Mouse (Mus musculus) liver, embryonic 11.5 days (tissue): ENCODE results near the gene Ly6c1. TPM values are rescaled to one million over a fixed set of nuclear protein-coding genes. Genes with fewer than 3 reads are reported as not detected.
"Not testable (repeated sequence)": the region's sequence is repeated elsewhere in the genome, so short reads cannot be mapped to it uniquely, and the experiment has no call there.

ENCODE experiments used
- ATAC-seq: fragments of 200-750 bp; cut with Nextera tagmentation; replicated peaks from 2 replicates; pipeline ENCODE4 v1.8.0; 2017; ENCODE audit warnings: moderate number of reproducible peaks, mild to moderate bottlenecking, moderate TSS enrichment, moderate library complexity; ENCODE audit not compliant: low FRiP score
- DNase-seq: peaks from one replicate; pipeline ENCODE4 v3.0.0-alpha.2; 2017; ENCODE audit warnings: low spot score
- H3K27ac ChIP-seq: fragments of 300-500 bp; sonication (generic); 2 replicates; pipeline ENCODE4 v1.5.1; 2014; ENCODE audit warnings: mild to moderate bottlenecking, low read depth, low read length, control low read depth
- H3K27me3 ChIP-seq: fragments of 300-500 bp; sonication (generic); replicated peaks from 2 replicates; pipeline ENCODE4 v1.6.1; 2014; ENCODE audit warnings: low read length, mixed read lengths; ENCODE audit not compliant: control insufficient read depth, insufficient read depth
- H3K36me3 ChIP-seq: fragments of 300-500 bp; sonication (generic); 2 replicates; pipeline ENCODE4 v1.6.1; 2014; ENCODE audit warnings: mild to moderate bottlenecking, low read length, moderate library complexity, mixed read lengths; ENCODE audit not compliant: control insufficient read depth, insufficient read depth
- H3K4me1 ChIP-seq: fragments of 300-500 bp; sonication (generic); replicated peaks from 2 replicates; pipeline ENCODE4 v1.6.1; 2014; ENCODE audit warnings: low read length, mixed read lengths; ENCODE audit not compliant: control insufficient read depth, insufficient read depth
- H3K4me2 ChIP-seq: fragments of 300-500 bp; sonication (generic); 2 replicates; pipeline ENCODE4 v1.6.1; 2014; ENCODE audit warnings: mild to moderate bottlenecking, control low read depth, moderate library complexity
- H3K4me3 ChIP-seq: fragments of 300-500 bp; sonication (generic); 2 replicates; pipeline ENCODE4 v1.5.1; 2014; ENCODE audit warnings: low read depth, low read length, control low read depth
- H3K9ac ChIP-seq: fragments of 300-500 bp; sonication (generic); 2 replicates; pipeline ENCODE4 v1.6.1; 2014; ENCODE audit warnings: low read depth, low read length, control low read depth
- H3K9me3 ChIP-seq: fragments of 300-500 bp; sonication (generic); 2 replicates; pipeline ENCODE4 v1.6.1; 2016; ENCODE audit warnings: low read length, inconsistent platforms, mixed read lengths; ENCODE audit not compliant: control insufficient read depth
- WGBS: fragments of 180-500 bp; shearing (Covaris S2); extraction: QIAGEN DNeasy Blood & Tissue Kit; methylation state at CpG from one replicate; pipeline ENCODE4 v1.1.7; 2014; 5-methylcytosine and 5-hydroxymethylcytosine counted together
- polyA plus RNA-seq: library from polyadenylated mRNA; unstranded; fragments of >200 nt; fragmentation: Nextera tagmentation; extraction: Ambion mirVana; gene quantifications from 2 replicates; pipeline ENCODE4 v1.2.1, GENCODE M21; 2014

Gene Ly6c1
- polyA plus RNA-seq, 1 experiment from 2014 or later: not detected

GRCm38 (mm10) chr15:75050593-75050992 is 2.0 kb upstream of the Ly6c1 start:
- ATAC-seq, H3K9ac ChIP-seq, H3K4me3 ChIP-seq, H3K27ac ChIP-seq, H3K27me3 ChIP-seq, H3K4me2 ChIP-seq, H3K36me3 ChIP-seq, H3K9me3 ChIP-seq, DNase-seq, H3K4me1 ChIP-seq: not testable (repeated sequence)
- WGBS: 81% methylated on average over 1 of the region's 1 CpGs

- H3K9ac ChIP-seq, H3K27ac ChIP-seq, H3K36me3 ChIP-seq, DNase-seq, H3K27me3 ChIP-seq, H3K4me2 ChIP-seq, ATAC-seq, H3K4me3 ChIP-seq, H3K9me3 ChIP-seq, H3K4me1 ChIP-seq: not testable (repeated sequence)
- 77% methylated on average over 2 of the region's 2 CpGs for WGBS
Observed at GRCm38 (mm10) chr15:75049811-75050210, 1.2 kb upstream of the Ly6c1 start.

- ATAC-seq, H3K36me3 ChIP-seq: not testable (repeated sequence)
- WGBS: 85% methylated on average over 1 of the region's 1 CpGs
Observed at GRCm38 (mm10) chr15:75047970-75048320, 685 bp downstream of the Ly6c1 start.

GRCm38 (mm10) chr15:75047313-75047969 is 1.2 kb downstream of the Ly6c1 start:
- not testable (repeated sequence) for H3K9ac ChIP-seq, H3K27ac ChIP-seq, ATAC-seq, H3K36me3 ChIP-seq, H3K27me3 ChIP-seq, H3K4me3 ChIP-seq, H3K4me2 ChIP-seq, DNase-seq, H3K4me1 ChIP-seq, H3K9me3 ChIP-seq
- 76% methylated on average over 5 of the region's 7 CpGs for WGBS

More at GRCm38 (mm10) chr15:75047970-75048320, 685 bp downstream of the Ly6c1 start:
- H3K9me3 ChIP-seq, H3K9ac ChIP-seq, H3K4me1 ChIP-seq, H3K27ac ChIP-seq, H3K4me3 ChIP-seq, H3K4me2 ChIP-seq, DNase-seq, H3K27me3 ChIP-seq: not testable (repeated sequence)

- H3K9me3 ChIP-seq, H3K36me3 ChIP-seq, H3K27ac ChIP-seq, H3K4me1 ChIP-seq, H3K4me3 ChIP-seq, ATAC-seq, H3K9ac ChIP-seq, DNase-seq, H3K4me2 ChIP-seq, H3K27me3 ChIP-seq: not testable (repeated sequence)
- WGBS: 53% methylated on average over 3 of the region's 3 CpGs
Observed at GRCm38 (mm10) chr15:75045501-75045900, 3.1 kb downstream of the Ly6c1 start.

GRCm38 (mm10) chr15:75021020-75021759 is 27.4 kb downstream of the Ly6c1 start:
- H3K9me3 ChIP-seq, ATAC-seq, H3K4me2 ChIP-seq, H3K27me3 ChIP-seq, H3K4me3 ChIP-seq, H3K9ac ChIP-seq, DNase-seq, H3K4me1 ChIP-seq, H3K27ac ChIP-seq, H3K36me3 ChIP-seq: not testable (repeated sequence)
- WGBS: 74% methylated on average over 6 of the region's 10 CpGs

GRCm38 (mm10) chr15:75019446-75019845 is 29.2 kb downstream of the Ly6c1 start:
- DNase-seq, ATAC-seq: not testable (repeated sequence)

More at GRCm38 (mm10) chr15:75019446-75019845, 29.2 kb downstream of the Ly6c1 start:
- H3K27ac ChIP-seq, H3K9me3 ChIP-seq, H3K4me1 ChIP-seq, H3K4me2 ChIP-seq, H3K9ac ChIP-seq, H3K4me3 ChIP-seq, H3K36me3 ChIP-seq, H3K27me3 ChIP-seq: not testable (repeated sequence)
- 41% methylated on average over 2 of the region's 2 CpGs for WGBS
